In the genomic region with DNA sequence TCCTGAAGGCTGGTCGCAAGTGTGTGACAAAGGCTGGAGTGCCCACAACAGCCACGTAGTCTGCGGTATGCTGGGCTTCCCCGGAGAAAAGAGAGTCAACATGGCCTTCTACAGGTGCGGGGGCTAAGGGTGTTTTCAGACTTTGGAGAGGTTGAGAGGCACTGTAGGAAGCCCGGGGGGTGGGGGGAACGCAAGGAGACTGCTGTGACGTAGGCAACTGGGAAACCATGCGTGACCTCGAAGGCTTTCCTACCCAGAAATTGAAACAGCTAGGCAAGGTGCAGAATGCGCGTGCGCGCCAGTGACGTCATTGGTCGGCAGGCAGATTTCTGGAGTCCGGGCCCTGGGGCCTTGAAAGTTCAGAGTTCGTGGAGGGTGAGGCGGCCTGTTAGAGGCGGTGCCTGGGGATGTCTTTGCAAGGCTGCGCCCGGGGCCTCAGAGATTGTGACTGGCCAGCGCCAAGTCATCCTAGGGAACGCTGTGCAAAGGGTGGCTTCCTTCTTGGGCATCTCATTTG, we compare ENCODE assay signal across 8 mouse cellular contexts. TPM values are rescaled to one million over a fixed set of nuclear protein-coding genes. Genes with fewer than 3 reads are reported as not detected.
A peak's percentile ranks its signal among the peaks of the same experiment; 100 is the strongest.
DNase-seq lines count a peak whose midpoint lies in the region; ATAC-seq and TF ChIP-seq lines count a peak whose summit lies in the region.

No protein-coding gene starts in this region.

- peak overlapping the region; percentile 67; the same call in 1 of the 2 replicates for H3K9ac ChIP-seq in CH12.LX (ENCODE audit: insufficient read depth, low read depth)
- H3K9ac ChIP-seq in forebrain, postnatal 0 days, result 0 out of 2 replicates have a peak overlapping the region, but pooled peaks have one; percentile 31
- peak overlapping the region; percentile 55 for H3K9ac ChIP-seq in liver, embryonic 16.5 days (ENCODE audit: low read depth, low read length)
- 0 out of 2 replicates have a peak overlapping the region, but pooled peaks have one; percentile 14 for H3K9ac ChIP-seq in neural tube, embryonic 12.5 days
- H3K9ac ChIP-seq in stomach, embryonic 16.5 days (ENCODE audit: low read length), result peak overlapping the region; percentile 44

- TF ChIP-seq EP300 in CH12.LX (IDR thresholded peaks at IDR 0.05; ENCODE audit: low read length), result no peak; the same call in 1 of the 2 replicates

- H3K4me3 ChIP-seq in CH12.LX (replicated peaks in 1 of 3; ENCODE audit: low read depth in 2 of 3, low read length in 2 of 3, poor library complexity in 1 of 3), result peak overlapping the region in 2 of 3 experiments; percentile 11 to 22
- peak overlapping the region; percentile 31 for H3K4me3 ChIP-seq in forebrain, postnatal 0 days (ENCODE audit: low read depth, low read length)
- H3K4me3 ChIP-seq in liver, embryonic 16.5 days (ENCODE audit: low read depth, low read length), result peak overlapping the region; percentile 41
- peak overlapping the region; percentile 15 for H3K4me3 ChIP-seq in neural tube, embryonic 12.5 days
- peak overlapping the region; percentile 29 for H3K4me3 ChIP-seq in stomach, embryonic 16.5 days (replicated peaks; ENCODE audit: low read length)

- TF ChIP-seq POLR2A in CH12.LX (IDR thresholded peaks at IDR 0.05; ENCODE audit: low read depth, low read length), result peak; percentile 57; the same call in 1 of the 2 replicates

- peak overlapping the region; percentile 52 for H3K4me2 ChIP-seq in CH12.LX (ENCODE audit: insufficient read depth, low read depth, poor library complexity, severe bottlenecking)
- H3K4me2 ChIP-seq in forebrain, postnatal 0 days (ENCODE audit: low read depth), result peak overlapping the region; percentile 58
- peak overlapping the region; percentile 69 for H3K4me2 ChIP-seq in liver, embryonic 16.5 days (ENCODE audit: low read depth, low read length)
- peak overlapping the region; percentile 62 for H3K4me2 ChIP-seq in neural tube, embryonic 12.5 days (replicated peaks)
- H3K4me2 ChIP-seq in stomach, embryonic 16.5 days (ENCODE audit: low read depth, low read length), result peak overlapping the region; percentile 57

- TF ChIP-seq RAD21 in CH12.LX (IDR thresholded peaks at IDR 0.05; ENCODE audit: low read depth, low read length), result no peak

- dilution Hi-C loops in CH12.LX (cut with MboI; ENCODE audit: extremely low pct_ligation_motif_present, extremely low pct_unique_long_range_greater_than_20kb, low sequenced_read_pairs), result no loop called here

- H3K36me3 ChIP-seq in CH12.LX (replicated peaks in 1 of 2; ENCODE audit: control insufficient read depth in 1 of 2, insufficient read depth in 1 of 2, low read length in 1 of 2), result no peaks in the 10 kb centered on the region
- no peaks in the 10 kb centered on the region for H3K36me3 ChIP-seq in forebrain, postnatal 0 days (ENCODE audit: insufficient read depth)
- H3K36me3 ChIP-seq in liver, embryonic 16.5 days (ENCODE audit: control insufficient read depth, insufficient read depth), result no peaks in the 10 kb centered on the region
- no peaks in the 10 kb centered on the region for H3K36me3 ChIP-seq in neural tube, embryonic 12.5 days
- no peaks in the 10 kb centered on the region for H3K36me3 ChIP-seq in stomach, embryonic 16.5 days (ENCODE audit: control insufficient read depth, insufficient read depth, low read length)

- in situ Hi-C loops in CH12.LX (cut with MboI; ENCODE audit: low pct_ligation_motif_present, low pct_unique_long_range_greater_than_20kb, low sequenced_read_pairs), result no loop called here

- no peaks in the 10 kb centered on the region for H3K79me2 ChIP-seq in CH12.LX (replicated peaks; ENCODE audit: control insufficient read depth, extremely low read depth, insufficient read depth, poor library complexity, severe bottlenecking)

- peak; percentile 74 for ATAC-seq in forebrain, postnatal 0 days
- peak; percentile 99 for ATAC-seq in liver, embryonic 16.5 days (ENCODE audit: low read depth)
- ATAC-seq in neural tube, embryonic 12.5 days (ENCODE audit: low FRiP score, low read depth), result peak; percentile 45
- peak; percentile 70 for ATAC-seq in stomach, embryonic 16.5 days (ENCODE audit: insufficient read depth, low FRiP score)

- H3K27ac ChIP-seq in CH12.LX (ENCODE audit: insufficient read depth, low read depth), result no peak overlapping the region
- H3K27ac ChIP-seq in forebrain, postnatal 0 days (ENCODE audit: low read depth, low read length), result no peak overlapping the region
- peak overlapping the region; percentile 95 for H3K27ac ChIP-seq in liver, embryonic 16.5 days (ENCODE audit: low read length)
- H3K27ac ChIP-seq in neural tube, embryonic 12.5 days, result no peak overlapping the region
- H3K27ac ChIP-seq in stomach, embryonic 16.5 days (ENCODE audit: low read length), result no peak overlapping the region

- WGBS in forebrain, postnatal 0 days, result 8% methylated on average over 24 of the region's 24 CpGs
- WGBS in liver, embryonic 16.5 days (ENCODE audit: insufficient replicate concordance), result 11% methylated on average over 24 of the region's 24 CpGs
- WGBS in neural tube, embryonic 12.5 days, result 8% methylated on average over 24 of the region's 24 CpGs
- WGBS in stomach, embryonic 16.5 days, result 13% methylated on average over 24 of the region's 24 CpGs

- TF ChIP-seq CTCF in CH12.LX (conservative IDR thresholded peaks at IDR 0.05 in 1 of 2, IDR thresholded peaks at IDR 0.05 in 1 of 2; ENCODE audit: low read depth in 2 of 2, low read length in 2 of 2), result no peak
- no peak for TF ChIP-seq CTCF in forebrain, postnatal 0 days (IDR thresholded peaks at IDR 0.05; ENCODE audit: low read depth)

- peaks cover 10 to 42% of the 10 kb centered on the region in 2 experiments for H3K4me1 ChIP-seq in CH12.LX (ENCODE audit: control insufficient read depth in 1 of 2, insufficient read depth in 2 of 2)
- H3K4me1 ChIP-seq in forebrain, postnatal 0 days (ENCODE audit: insufficient read depth), result peaks cover 8% of the 10 kb centered on the region
- peaks cover 29% of the 10 kb centered on the region for H3K4me1 ChIP-seq in liver, embryonic 16.5 days (ENCODE audit: control insufficient read depth, low read depth, low read length)
- H3K4me1 ChIP-seq in neural tube, embryonic 12.5 days, result peaks cover 19% of the 10 kb centered on the region
- H3K4me1 ChIP-seq in stomach, embryonic 16.5 days (ENCODE audit: control insufficient read depth, insufficient read depth, low read length), result peaks cover 17% of the 10 kb centered on the region; the same call in 1 of the 2 replicates

- intact Hi-C loops in heart, postnatal 36 days (cut with DNase I), result no loop called here

- no peaks in the 10 kb centered on the region for H3K9me3 ChIP-seq in CH12.LX (replicated peaks; ENCODE audit: low read length)
- H3K9me3 ChIP-seq in forebrain, postnatal 0 days (ENCODE audit: low read length), result no peaks in the 10 kb centered on the region
- H3K9me3 ChIP-seq in liver, embryonic 16.5 days (replicated peaks; ENCODE audit: control insufficient read depth, low read length), result no peaks in the 10 kb centered on the region
- no peaks in the 10 kb centered on the region for H3K9me3 ChIP-seq in neural tube, embryonic 12.5 days
- H3K9me3 ChIP-seq in stomach, embryonic 16.5 days (replicated peaks; ENCODE audit: control insufficient read depth, low read length), result no peaks in the 10 kb centered on the region

- peaks cover 8% of the 10 kb centered on the region for H3K27me3 ChIP-seq in CH12.LX (replicated peaks)
- H3K27me3 ChIP-seq in forebrain, postnatal 0 days (ENCODE audit: insufficient read depth, low read length), result no peaks in the 10 kb centered on the region
- peaks cover 7% of the 10 kb centered on the region for H3K27me3 ChIP-seq in liver, embryonic 16.5 days (ENCODE audit: control insufficient read depth, insufficient read depth, low read depth, low read length)
- H3K27me3 ChIP-seq in neural tube, embryonic 12.5 days (replicated peaks), result peaks cover 18% of the 10 kb centered on the region
- no peaks in the 10 kb centered on the region for H3K27me3 ChIP-seq in stomach, embryonic 16.5 days (ENCODE audit: control insufficient read depth, insufficient read depth, low read length)

- DNase-seq in CH12.LX (ENCODE audit: extremely low read depth), result peak; percentile 95
- DNase-seq in cerebellum, adult 18-20 months, result peak; percentile 87 to 90
- DNase-seq in forebrain, postnatal 0 days, result peak; percentile 86
- DNase-seq in heart, postnatal 36 days, result peak; percentile 90 to 96
- peak; percentile 91 for DNase-seq in layer of hippocampus, adult 11-12 months (ENCODE audit: low spot score)

RNA-seq across cellular contexts. Expression of gene Loxl3, which starts 4.6 kb away (rescaled TPM):
- total RNA-seq in CH12.LX (2012; rRNA removed) (0.93 and 1.0 TPM in 2 replicates), CH12.LX (2014; rRNA removed) (0.05 TPM in 1 of 2 replicates, not detected in the other)
- polyA plus RNA-seq in CH12.LX (2012; ENCODE audit: insufficient read length, low read depth), result 0.74 and 1.0 TPM in 2 replicates
- total RNA-seq in forebrain, postnatal 0 days (2014; rRNA removed), result 3.5 and 4.7 TPM in 2 replicates
- polyA plus RNA-seq in forebrain, postnatal 0 days (2015; fragmentation: Nextera tagmentation; extraction: Ambion mirVana), result 4.3 and 4.5 TPM in 2 replicates
- 1 to 10 TPM; 2.9 to 3.1 TPM for total RNA-seq in heart, postnatal 36 days (2021)
- polyA plus RNA-seq in liver, embryonic 16.5 days (2015; fragmentation: Nextera tagmentation; extraction: Ambion mirVana), result 1.9 and 2.1 TPM in 2 replicates
- 9.1 and 9.4 TPM in 2 replicates for polyA plus RNA-seq in neural tube, embryonic 12.5 days (2016; fragmentation: Nextera tagmentation; extraction: Ambion mirVana)
- 19.4 and 19.5 TPM in 2 replicates for polyA plus RNA-seq in stomach, embryonic 16.5 days (2015; fragmentation: Nextera tagmentation; extraction: Ambion mirVana)

RNA-seq across cellular contexts. Expression of gene Dok1, which starts 5.3 kb away (rescaled TPM):
- total RNA-seq in CH12.LX (2012; rRNA removed), result 33.2 and 34.7 TPM in 2 replicates
- total RNA-seq in CH12.LX (2014; rRNA removed), result 21.3 and 21.4 TPM in 2 replicates
- 23.8 and 24.6 TPM in 2 replicates for polyA plus RNA-seq in CH12.LX (2012; ENCODE audit: insufficient read length, low read depth)
- total RNA-seq in forebrain, postnatal 0 days (2014; rRNA removed), result 3.3 and 3.6 TPM in 2 replicates
- 1.4 and 1.5 TPM in 2 replicates for polyA plus RNA-seq in forebrain, postnatal 0 days (2015; fragmentation: Nextera tagmentation; extraction: Ambion mirVana)
- 1 to 10 TPM; 2.8 to 4.3 TPM for total RNA-seq in heart, postnatal 36 days (2021)
- 15.7 and 16.1 TPM in 2 replicates for polyA plus RNA-seq in liver, embryonic 16.5 days (2015; fragmentation: Nextera tagmentation; extraction: Ambion mirVana)
- polyA plus RNA-seq in neural tube, embryonic 12.5 days (2016; fragmentation: Nextera tagmentation; extraction: Ambion mirVana), result 5.8 and 6.5 TPM in 2 replicates
- 10.5 and 11.3 TPM in 2 replicates for polyA plus RNA-seq in stomach, embryonic 16.5 days (2015; fragmentation: Nextera tagmentation; extraction: Ambion mirVana)

RNA-seq across cellular contexts. Expression of gene Aup1, which starts 15.8 kb away (rescaled TPM):
- total RNA-seq in CH12.LX (2012; rRNA removed) (235 and 240 TPM in 2 replicates), CH12.LX (2014; rRNA removed) (108 and 119 TPM in 2 replicates)
- 284 and 324 TPM in 2 replicates for polyA plus RNA-seq in CH12.LX (2012; ENCODE audit: insufficient read length, low read depth)
- 85.9 and 146 TPM in 2 replicates for total RNA-seq in forebrain, postnatal 0 days (2014; rRNA removed)
- 126 and 129 TPM in 2 replicates for polyA plus RNA-seq in forebrain, postnatal 0 days (2015; fragmentation: Nextera tagmentation; extraction: Ambion mirVana)
- total RNA-seq in heart, postnatal 36 days (2021), result 10 to 100 TPM; 78.1 to 82.2 TPM
- 180 and 190 TPM in 2 replicates for polyA plus RNA-seq in liver, embryonic 16.5 days (2015; fragmentation: Nextera tagmentation; extraction: Ambion mirVana)
- polyA plus RNA-seq in neural tube, embryonic 12.5 days (2016; fragmentation: Nextera tagmentation; extraction: Ambion mirVana), result 158 and 167 TPM in 2 replicates
- 228 and 235 TPM in 2 replicates for polyA plus RNA-seq in stomach, embryonic 16.5 days (2015; fragmentation: Nextera tagmentation; extraction: Ambion mirVana)

RNA-seq across cellular contexts. Expression of gene Htra2, which starts 16.5 kb away (rescaled TPM):
- 113 and 128 TPM in 2 replicates for total RNA-seq in CH12.LX (2012; rRNA removed)
- total RNA-seq in CH12.LX (2014; rRNA removed), result 131 and 137 TPM in 2 replicates
- 154 and 185 TPM in 2 replicates for polyA plus RNA-seq in CH12.LX (2012; ENCODE audit: insufficient read length, low read depth)
- total RNA-seq in forebrain, postnatal 0 days (2014; rRNA removed), result 46.1 and 47.0 TPM in 2 replicates
- 75.1 and 81.0 TPM in 2 replicates for polyA plus RNA-seq in forebrain, postnatal 0 days (2015; fragmentation: Nextera tagmentation; extraction: Ambion mirVana)
- 10 to 100 TPM; 34.2 to 35.4 TPM for total RNA-seq in heart, postnatal 36 days (2021)
- polyA plus RNA-seq in liver, embryonic 16.5 days (2015; fragmentation: Nextera tagmentation; extraction: Ambion mirVana), result 72.0 and 72.4 TPM in 2 replicates
- 68.0 and 70.6 TPM in 2 replicates for polyA plus RNA-seq in neural tube, embryonic 12.5 days (2016; fragmentation: Nextera tagmentation; extraction: Ambion mirVana)
- polyA plus RNA-seq in stomach, embryonic 16.5 days (2015; fragmentation: Nextera tagmentation; extraction: Ambion mirVana), result 66.5 and 72.3 TPM in 2 replicates

RNA-seq across cellular contexts. Expression of gene Dqx1, which starts 19.1 kb away (rescaled TPM):
- 2.2 and 2.7 TPM in 2 replicates for total RNA-seq in CH12.LX (2012; rRNA removed)
- 0.99 and 1.3 TPM in 2 replicates for total RNA-seq in CH12.LX (2014; rRNA removed)
- 2.9 and 3.5 TPM in 2 replicates for polyA plus RNA-seq in CH12.LX (2012; ENCODE audit: insufficient read length, low read depth)
- 0.05 TPM in 1 of 2 replicates, not detected in the other for total RNA-seq in forebrain, postnatal 0 days (2014; rRNA removed)
- 0.11 and 0.13 TPM in 2 replicates for polyA plus RNA-seq in forebrain, postnatal 0 days (2015; fragmentation: Nextera tagmentation; extraction: Ambion mirVana)
- under 1 TPM; 0.65 to 0.89 TPM for total RNA-seq in heart, postnatal 36 days (2021)
- polyA plus RNA-seq in liver, embryonic 16.5 days (2015; fragmentation: Nextera tagmentation; extraction: Ambion mirVana), result 9.0 and 9.3 TPM in 2 replicates
- polyA plus RNA-seq in neural tube, embryonic 12.5 days (2016; fragmentation: Nextera tagmentation; extraction: Ambion mirVana), result 1.8 and 2.1 TPM in 2 replicates
- polyA plus RNA-seq in stomach, embryonic 16.5 days (2015; fragmentation: Nextera tagmentation; extraction: Ambion mirVana), result 6.0 and 6.4 TPM in 2 replicates

Comparison
In these comparisons a context has a peak if more than half of its experiments do, and no peak if none do; other contexts are left out.
1. H3K9ac ChIP-seq: peak in every context shown above with its lines; median percentile 67 in CH12.LX; 55 in liver, embryonic 16.5 days; 44 in stomach, embryonic 16.5 days; 31 in forebrain, postnatal 0 days; 14 in neural tube, embryonic 12.5 days.
2. ATAC-seq: peak in every context shown above with its lines; median percentile 99 in liver, embryonic 16.5 days; 74 in forebrain, postnatal 0 days; 70 in stomach, embryonic 16.5 days; 45 in neural tube, embryonic 12.5 days.